Mouse (Mus musculus) retina, embryonic 14.5 days (tissue): Measurements from ENCODE around the gene Sun5.
A peak's percentile ranks its signal among the peaks of the same experiment; 100 is the strongest.
"Not testable (repeated sequence)": the region's sequence is repeated elsewhere in the genome, so short reads cannot be mapped to it uniquely, and the experiment has no call there.

Source experiments
- DNase-seq: peaks from one replicate; pipeline ENCODE4 v3.0.0-alpha.2; 2015; ENCODE audit warnings: low spot score

Sun5 gene

GRCm38 (mm10) chr2:153870984-153871383 lies at the start of gene Sun5:
Gene Sun5 (minus strand): TSS chr2:153871084.
- DNase-seq: no peak

DNA sequence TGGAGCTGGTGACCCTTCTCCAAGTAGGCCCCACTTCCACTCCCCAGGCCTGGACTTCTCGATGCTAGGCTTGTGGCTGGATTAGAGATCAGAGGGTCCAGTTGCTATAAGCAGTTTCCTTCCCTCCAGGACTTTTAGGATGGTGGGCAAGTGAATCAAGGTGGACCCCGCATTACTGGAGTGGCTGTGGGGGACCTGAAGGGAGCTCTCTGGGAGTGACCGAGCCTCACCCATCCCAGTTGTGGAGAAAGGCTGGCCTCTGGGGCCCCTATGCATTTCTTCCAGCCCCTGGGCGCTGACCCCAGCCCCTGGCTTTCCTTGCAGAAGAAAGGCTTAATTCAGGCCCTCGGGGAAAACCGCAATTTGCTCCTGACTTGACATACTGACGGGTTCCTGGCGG lies 47.0 kb upstream of the Sun5 start, which contains the start of gene Bpifb3:
Gene Bpifb3, plus strand, starts transcription at position 301 of the 400 bp plus-strand sequence.
- DNase-seq: no peak

DNA sequence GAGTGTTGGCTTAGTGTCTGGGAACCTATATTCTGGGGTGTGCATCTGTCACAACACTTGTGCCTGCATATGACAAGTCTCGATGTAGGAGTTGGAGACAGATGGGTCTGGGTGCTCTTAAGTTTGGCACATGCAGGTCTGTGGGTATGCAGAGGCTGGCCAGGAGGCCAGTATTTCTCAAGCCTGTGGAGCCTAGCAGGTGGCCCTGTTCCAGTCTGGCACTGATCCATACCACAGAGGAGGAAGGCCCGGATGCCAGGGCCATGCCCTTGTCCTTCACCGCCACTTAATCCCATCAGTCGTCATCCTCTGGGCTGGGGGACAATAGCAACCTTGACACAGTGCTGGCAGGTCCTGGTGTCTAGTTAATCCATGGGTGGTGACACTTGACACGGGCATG lies 43.3 kb upstream of the Sun5 start:
- no peak for DNase-seq

- no peak for DNase-seq
Observed at GRCm38 (mm10) chr2:153906626-153907025, 35.7 kb upstream of the Sun5 start.

- no peak for DNase-seq
Observed at GRCm38 (mm10) chr2:153902726-153903125, 31.8 kb upstream of the Sun5 start.

- DNase-seq: no peak
Observed at GRCm38 (mm10) chr2:153900088-153900487, 29.2 kb upstream of the Sun5 start, which contains the start of gene Bpifb6. Gene Bpifb6 (plus strand): TSS chr2:153900388.

DNA sequence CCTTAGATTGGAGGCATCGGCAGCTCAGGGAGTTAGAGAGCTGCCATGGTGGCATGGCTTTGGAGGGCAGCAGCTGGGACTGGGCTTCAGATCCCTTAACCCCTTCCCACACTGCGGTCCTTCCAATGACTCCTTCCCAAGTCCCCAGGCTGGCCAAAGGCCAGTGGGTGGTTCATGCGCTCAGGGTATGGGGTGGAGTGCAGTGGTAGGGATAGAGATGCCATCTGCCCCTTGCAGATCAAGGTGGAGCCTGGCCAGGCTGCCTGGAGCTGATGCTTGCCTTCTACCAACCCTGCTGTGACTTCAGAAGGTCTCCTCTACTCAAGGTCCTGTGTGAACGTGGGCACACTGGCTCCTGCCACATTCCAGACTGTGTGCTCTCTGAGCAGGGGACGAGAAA lies 28.2 kb upstream of the Sun5 start:
- DNase-seq: no peak

DNA sequence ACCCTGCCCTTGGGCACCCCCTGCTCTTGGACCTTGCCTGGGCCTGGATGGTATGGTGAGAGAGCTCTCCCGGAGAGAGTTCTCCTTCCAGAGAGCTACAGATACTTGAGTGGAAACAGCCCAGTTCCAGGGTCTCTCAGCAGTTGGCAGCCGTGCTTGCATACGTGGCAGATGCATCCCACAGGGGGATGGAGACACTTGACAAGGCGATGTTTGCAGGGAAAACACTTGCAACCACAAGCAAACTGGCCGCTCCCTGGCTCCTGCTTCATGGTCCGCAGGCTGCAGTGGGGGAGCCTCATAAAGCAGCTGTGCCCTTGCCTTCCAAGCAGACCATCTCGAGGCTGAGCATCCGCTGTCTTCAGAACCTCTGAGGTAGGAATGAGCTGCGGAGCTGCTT lies 3.9 kb upstream of the Sun5 start, which contains the start of gene Bpifb2:
Gene Bpifb2, plus strand, starts transcription at position 301 of the 400 bp plus-strand sequence.
- no peak for DNase-seq

DNA sequence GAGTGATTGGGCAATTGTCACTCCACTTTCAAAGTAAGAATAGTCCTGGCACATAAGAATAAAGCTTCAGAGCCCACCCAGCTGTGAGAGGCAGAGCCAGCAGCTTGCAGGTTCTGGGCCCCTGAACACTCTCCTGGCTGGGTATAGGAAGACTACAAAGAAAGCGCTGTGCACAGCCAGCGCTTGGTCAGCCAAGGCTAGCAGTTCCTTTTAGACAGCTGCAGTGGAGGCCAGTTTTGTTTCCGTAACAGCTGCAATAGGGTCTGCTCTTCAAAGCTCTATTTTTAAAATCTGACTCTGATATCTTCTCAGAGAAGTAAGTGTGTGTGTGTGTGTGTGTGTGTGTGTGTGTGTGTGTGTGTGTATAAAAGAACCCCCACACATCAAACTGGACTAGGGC lies 8.9 kb downstream of the Sun5 start:
- no peak for DNase-seq

DNA sequence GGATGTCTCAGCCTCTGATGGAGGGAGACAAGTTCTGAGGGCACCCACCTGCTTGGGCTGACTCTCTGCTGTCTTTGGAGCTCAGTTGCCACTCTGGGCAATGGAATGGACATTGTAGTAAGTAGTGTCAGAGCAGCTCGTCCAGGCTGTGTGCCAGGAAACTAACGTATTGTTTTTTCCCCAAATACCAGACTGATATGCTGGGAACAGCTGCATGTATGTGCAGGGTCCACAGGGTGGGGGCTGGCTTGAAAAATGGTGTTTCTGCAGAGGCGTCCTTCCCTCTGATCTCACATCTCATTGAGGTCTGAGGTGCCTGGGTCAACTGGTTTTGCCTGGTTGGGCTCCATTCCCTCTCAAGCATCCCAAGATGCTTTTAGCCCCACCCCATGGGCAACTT lies 10.2 kb downstream of the Sun5 start:
- no peak for DNase-seq

DNA sequence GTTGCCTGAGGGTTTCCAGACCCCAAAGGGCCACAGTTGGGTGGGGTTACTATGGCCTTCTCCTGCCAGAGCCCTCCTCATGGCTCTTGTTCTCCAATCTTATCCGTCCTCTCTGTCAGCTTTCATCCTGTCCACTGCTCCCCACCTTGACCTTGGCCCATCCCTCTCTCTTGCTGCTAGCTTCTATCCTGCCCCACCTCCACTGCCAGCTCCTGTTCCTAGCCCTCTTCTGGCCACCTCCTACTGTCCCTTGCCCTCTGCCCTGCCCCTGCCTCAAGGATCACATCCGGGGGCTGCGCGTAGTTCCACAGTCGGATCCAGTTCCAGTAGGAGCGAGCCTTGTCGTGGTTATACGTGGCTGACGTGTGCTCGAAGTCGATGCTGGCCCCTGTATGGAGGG lies 10.6 kb downstream of the Sun5 start:
- no peak for DNase-seq

- DNase-seq: no peak
Observed at GRCm38 (mm10) chr2:153859581-153859980, 11.3 kb downstream of the Sun5 start.

GRCm38 (mm10) chr2:153853544-153853943 lies 17.3 kb downstream of the Sun5 start:
- DNase-seq: peak; percentile 48

DNA sequence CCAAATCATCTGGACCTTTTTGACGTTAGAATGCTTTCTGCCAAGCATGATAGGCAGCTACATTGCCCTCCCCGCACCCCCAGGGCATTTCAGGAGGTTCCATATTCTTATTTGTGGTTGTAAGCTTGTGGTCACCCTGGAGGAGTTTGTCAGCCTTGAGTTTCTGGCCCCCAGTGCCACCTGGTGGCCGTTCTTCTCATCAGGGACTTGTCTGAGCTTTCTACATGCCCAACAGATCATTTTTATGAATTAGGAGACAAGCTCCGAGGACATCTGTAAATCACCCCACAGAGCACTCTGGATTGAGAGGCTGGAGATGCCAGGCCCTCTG lies 19.9 kb downstream of the Sun5 start:
- DNase-seq: peak; percentile 76

DNA sequence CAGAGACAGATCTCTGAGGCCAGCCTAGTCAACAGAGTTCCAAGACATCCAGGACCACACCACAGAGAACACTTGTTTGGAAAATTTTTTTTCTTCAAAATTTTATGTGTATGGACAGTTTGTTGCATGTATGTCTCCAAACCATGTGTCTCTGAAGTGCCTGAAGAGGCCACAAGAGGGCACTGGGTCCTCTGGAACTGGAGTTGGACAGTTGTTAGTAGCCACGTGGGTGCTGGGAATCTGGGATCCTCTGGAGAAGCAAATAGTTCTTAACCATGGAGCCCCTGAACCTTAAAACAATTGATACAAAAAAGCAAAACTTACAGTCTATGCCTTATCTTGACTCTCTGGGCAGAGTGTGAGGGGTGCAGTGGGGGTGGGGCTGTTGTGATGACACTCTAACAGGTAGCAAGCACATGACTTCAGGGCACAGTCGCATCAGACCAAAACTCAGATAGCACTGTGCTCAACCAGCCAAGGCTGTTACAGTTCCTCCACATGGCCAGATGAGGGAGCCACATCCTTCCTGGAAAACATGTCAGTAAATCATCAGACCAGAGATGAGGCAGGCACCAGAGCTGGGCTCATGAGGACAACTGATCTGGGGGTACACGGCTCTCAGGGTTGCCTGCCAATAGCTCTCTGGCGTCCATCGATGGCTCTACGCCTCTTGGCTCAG lies 20.4 kb downstream of the Sun5 start:
- no peak for DNase-seq

- no peak for DNase-seq
Observed at GRCm38 (mm10) chr2:153848389-153848788, 22.5 kb downstream of the Sun5 start.

GRCm38 (mm10) chr2:153842854-153843253 lies 28.0 kb downstream of the Sun5 start:
- no peak for DNase-seq

GRCm38 (mm10) chr2:153833291-153833690 lies 37.6 kb downstream of the Sun5 start:
- no peak for DNase-seq

- DNase-seq: no peak
Observed at GRCm38 (mm10) chr2:153828704-153829103, 42.2 kb downstream of the Sun5 start.

- DNase-seq: no peak
Observed at GRCm38 (mm10) chr2:153827171-153827830, 43.6 kb downstream of the Sun5 start.

DNA sequence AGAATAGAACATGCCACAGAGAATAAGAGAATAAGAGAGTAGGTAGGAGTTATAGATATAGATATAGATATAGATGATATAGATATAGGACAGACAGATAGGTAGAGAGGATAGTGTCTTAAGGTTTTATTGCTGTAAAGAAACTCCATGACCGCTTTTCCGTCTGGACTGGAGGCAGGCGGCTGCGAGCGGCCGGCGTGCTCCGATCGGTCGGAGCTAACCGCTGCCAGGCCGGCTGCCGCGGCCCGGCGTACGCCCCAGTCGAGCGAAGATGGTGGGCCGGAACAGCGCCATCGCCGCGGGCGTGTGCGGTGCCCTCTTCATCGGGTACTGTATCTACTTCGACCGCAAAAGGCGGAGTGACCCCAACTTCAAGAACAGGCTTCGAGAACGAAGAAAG lies 45.0 kb downstream of the Sun5 start:
- not testable (repeated sequence) for DNase-seq

DNA sequence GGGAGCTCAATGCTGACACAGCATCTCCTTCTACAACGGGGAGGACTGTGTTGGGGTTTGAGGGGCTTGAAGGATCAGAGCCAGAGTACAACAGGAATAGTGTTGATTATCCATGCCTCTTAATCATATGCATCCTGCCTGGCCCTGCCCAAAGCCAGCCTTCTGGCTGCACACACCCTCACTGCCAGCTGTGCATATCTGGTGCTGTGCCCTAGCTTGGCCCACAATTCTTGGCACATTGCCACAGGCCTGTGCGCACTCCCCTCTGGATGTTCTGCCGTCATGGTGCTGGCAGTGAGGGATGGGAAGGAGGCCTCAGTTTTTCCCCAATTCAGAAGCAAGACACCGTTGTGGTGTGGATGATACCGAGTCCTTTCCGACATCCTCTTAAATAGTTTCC lies 46.3 kb downstream of the Sun5 start:
- DNase-seq: no peak

DNA sequence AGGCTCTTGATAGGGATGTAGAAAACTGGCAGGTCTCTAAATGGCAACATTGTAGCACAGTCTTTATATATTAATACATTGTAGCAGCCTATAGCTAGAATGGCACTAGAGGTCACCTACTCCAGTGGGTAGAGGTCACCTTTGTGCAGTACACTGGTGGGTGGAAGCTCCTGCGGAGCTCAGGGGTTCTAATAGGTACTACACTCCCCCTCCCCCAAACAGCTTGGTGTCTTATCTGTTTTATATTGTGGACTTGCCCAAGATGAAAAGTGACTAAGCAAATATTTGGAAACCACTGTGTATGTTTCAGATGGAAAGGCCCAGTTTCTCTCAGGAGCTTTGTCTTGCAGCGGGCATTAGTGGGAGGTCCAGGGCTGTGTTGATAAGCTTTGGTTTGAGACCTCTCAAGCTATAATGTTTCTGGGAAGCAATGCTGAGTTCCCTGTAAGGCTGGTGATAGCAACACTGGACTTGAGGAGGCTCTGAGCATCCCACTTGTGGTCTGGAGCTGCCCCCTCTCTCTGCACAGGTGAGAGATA lies 48.8 kb downstream of the Sun5 start:
- DNase-seq: no peak

DNA sequence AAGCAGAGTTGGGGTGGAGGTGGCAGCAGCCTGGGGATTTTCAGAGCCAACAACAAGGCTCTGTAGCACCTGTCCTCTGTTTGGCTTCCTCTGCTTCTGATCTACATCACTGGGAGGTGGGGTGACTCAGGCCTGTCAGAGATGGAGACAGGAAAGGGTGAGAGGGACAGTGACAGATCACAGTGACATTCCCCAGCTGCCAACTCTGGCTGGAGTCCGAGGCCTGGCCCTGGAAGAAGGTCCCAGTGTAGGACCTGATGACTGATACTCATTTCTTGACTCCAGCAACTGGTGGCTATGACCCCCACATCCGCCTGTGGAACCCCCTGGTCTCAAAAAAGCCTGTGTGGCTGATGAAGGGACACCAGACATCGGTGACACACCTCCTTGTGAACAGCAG lies 61.0 kb downstream of the Sun5 start:
- no peak for DNase-seq
